ENCODE assay signal across 8 mouse cellular contexts in genomic region chr10:60350805-60351167, GRCm38 (mm10). TPM values are rescaled to one million over a fixed set of nuclear protein-coding genes. Genes with fewer than 3 reads are reported as not detected.
DNase-seq lines count a peak whose midpoint lies in the region; ATAC-seq lines count a peak whose summit lies in the region.

No protein-coding gene starts in this region.

- no peaks in the 10 kb centered on the region for H3K9me3 ChIP-seq in embryonic facial prominence, embryonic 15.5 days (replicated peaks)
- no peaks in the 10 kb centered on the region for H3K9me3 ChIP-seq in heart, embryonic 13.5 days
- H3K9me3 ChIP-seq in lung, embryonic 16.5 days (ENCODE audit: control insufficient read depth, low read length): no peaks in the 10 kb centered on the region

- H3K4me1 ChIP-seq in embryonic facial prominence, embryonic 15.5 days: peaks cover 68% of the 10 kb centered on the region
- peaks cover 67% of the 10 kb centered on the region for H3K4me1 ChIP-seq in heart, embryonic 13.5 days
- peaks cover 53% of the 10 kb centered on the region for H3K4me1 ChIP-seq in lung, embryonic 16.5 days (replicated peaks; ENCODE audit: control insufficient read depth, insufficient read depth, low read length)

- peak overlapping the region; percentile 31 for H3K4me3 ChIP-seq in embryonic facial prominence, embryonic 15.5 days (replicated peaks)
- peak overlapping the region; percentile 43 for H3K4me3 ChIP-seq in heart, embryonic 13.5 days
- peak overlapping the region; percentile 7; the same call in 1 of the 2 replicates for H3K4me3 ChIP-seq in lung, embryonic 16.5 days (ENCODE audit: low read length)

- peak; percentile 93 to 96 for DNase-seq in adrenal gland, adult 18-20 months (ENCODE audit: low spot score in 2 of 2)
- DNase-seq in kidney, postnatal 14 days: peak; percentile 93
- peak; percentile 76 to 80 for DNase-seq in right cerebral cortex, adult 2 months (ENCODE audit: low spot score in 2 of 2)
- peak; percentile 91 for DNase-seq in urinary bladder, postnatal 10 days (ENCODE audit: low spot score)

- no peaks in the 10 kb centered on the region for H3K36me3 ChIP-seq in embryonic facial prominence, embryonic 15.5 days
- H3K36me3 ChIP-seq in heart, embryonic 13.5 days: no peaks in the 10 kb centered on the region
- H3K36me3 ChIP-seq in lung, embryonic 16.5 days (ENCODE audit: control insufficient read depth, insufficient read depth, low read length): no peaks in the 10 kb centered on the region

- H3K27me3 ChIP-seq in embryonic facial prominence, embryonic 15.5 days: peaks cover 4% of the 10 kb centered on the region; the same call in 1 of the 2 replicates
- peaks cover 3% of the 10 kb centered on the region; the same call in 1 of the 2 replicates for H3K27me3 ChIP-seq in heart, embryonic 13.5 days (replicated peaks)
- no peaks in the 10 kb centered on the region for H3K27me3 ChIP-seq in lung, embryonic 16.5 days (ENCODE audit: control insufficient read depth, insufficient read depth, low read depth, low read length)

- WGBS in embryonic facial prominence, embryonic 15.5 days: 28% methylated on average over 3 of the region's 3 CpGs
- 21% methylated on average over 3 of the region's 3 CpGs for WGBS in heart, embryonic 13.5 days
- 12% methylated on average over 3 of the region's 3 CpGs for WGBS in lung, embryonic 16.5 days

- peak overlapping the region; percentile 65 for H3K27ac ChIP-seq in embryonic facial prominence, embryonic 15.5 days (replicated peaks)
- peak overlapping the region; percentile 86 for H3K27ac ChIP-seq in heart, embryonic 13.5 days (replicated peaks)
- H3K27ac ChIP-seq in lung, embryonic 16.5 days (ENCODE audit: low read length): peak overlapping the region; percentile 96

- peak overlapping the region; percentile 34 for H3K4me2 ChIP-seq in embryonic facial prominence, embryonic 15.5 days (replicated peaks)
- peak overlapping the region; percentile 56 for H3K4me2 ChIP-seq in heart, embryonic 13.5 days
- peak overlapping the region; percentile 33 for H3K4me2 ChIP-seq in lung, embryonic 16.5 days (ENCODE audit: low read depth, low read length)

- peak; percentile 62 for ATAC-seq in CD4-positive, CD25-positive, alpha-beta regulatory T cell, adult 4 months
- no peak for ATAC-seq in embryonic facial prominence, embryonic 15.5 days (ENCODE audit: insufficient number of reproducible peaks, low FRiP score, low TSS enrichment, low read depth)
- ATAC-seq in heart, embryonic 13.5 days (ENCODE audit: extremely low read depth, insufficient number of reproducible peaks, low FRiP score, low TSS enrichment): no peak; the same call in 1 of the 2 replicates
- peak; percentile 61 for ATAC-seq in lung, embryonic 16.5 days (ENCODE audit: low read depth)

- H3K9ac ChIP-seq in embryonic facial prominence, embryonic 15.5 days: no peak overlapping the region
- no peak overlapping the region; the same call in 1 of the 2 replicates for H3K9ac ChIP-seq in heart, embryonic 13.5 days
- no peak overlapping the region; the same call in 1 of the 2 replicates for H3K9ac ChIP-seq in lung, embryonic 16.5 days (ENCODE audit: low read length)

RNA-seq across cellular contexts. Expression of gene Vsir, which starts 4.1 kb away (rescaled TPM):
- polyA plus RNA-seq in CD4-positive, CD25-positive, alpha-beta regulatory T cell, adult 4 months (2017; shearing (Covaris generic)): 100 to 1,000 TPM; 171 to 206 TPM
- 10 to 100 TPM; 12.2 to 25.5 TPM for total RNA-seq in adrenal gland, adult 18-20 months (2021)
- 3.5 and 5.5 TPM in 2 replicates for polyA plus RNA-seq in embryonic facial prominence, embryonic 15.5 days (2015; fragmentation: Nextera tagmentation; extraction: Ambion mirVana)
- polyA plus RNA-seq in heart, embryonic 13.5 days (2015; fragmentation: Nextera tagmentation; extraction: Ambion mirVana): 2.4 and 3.2 TPM in 2 replicates
- polyA plus RNA-seq in lung, embryonic 16.5 days (2015; fragmentation: Nextera tagmentation; extraction: Ambion mirVana): 5.8 and 8.9 TPM in 2 replicates

RNA-seq across cellular contexts. Expression of gene Gm17455, which starts 48.7 kb away (rescaled TPM):
- polyA plus RNA-seq in CD4-positive, CD25-positive, alpha-beta regulatory T cell, adult 4 months (2017; shearing (Covaris generic)): 1 to 10 TPM; 1.5 to 3.7 TPM
- total RNA-seq in adrenal gland, adult 18-20 months (2021): not detected
- 1.3 and 2.3 TPM in 2 replicates for polyA plus RNA-seq in embryonic facial prominence, embryonic 15.5 days (2015; fragmentation: Nextera tagmentation; extraction: Ambion mirVana)
- 0.62 TPM in 1 of 2 replicates, not detected in the other for polyA plus RNA-seq in heart, embryonic 13.5 days (2015; fragmentation: Nextera tagmentation; extraction: Ambion mirVana)
- 2.5 and 3.1 TPM in 2 replicates for polyA plus RNA-seq in lung, embryonic 16.5 days (2015; fragmentation: Nextera tagmentation; extraction: Ambion mirVana)

Comparison
In these comparisons a context has a peak if more than half of its experiments do, and no peak if none do; other contexts are left out.
1. ATAC-seq: peak in CD4-positive, CD25-positive, alpha-beta regulatory T cell, adult 4 months (single experiment) and lung, embryonic 16.5 days (single experiment); none in embryonic facial prominence, embryonic 15.5 days (single experiment) and heart, embryonic 13.5 days (single experiment).
2. RNA of gene Vsir, which starts 4.1 kb away (polyA plus RNA-seq): 171 to 206 TPM in CD4-positive, CD25-positive, alpha-beta regulatory T cell, adult 4 months; 5.8 to 8.9 TPM in lung, embryonic 16.5 days, 3.5 to 5.5 TPM in embryonic facial prominence, embryonic 15.5 days and 2.4 to 3.2 TPM in heart, embryonic 13.5 days; every median in the first group is over 10 times any median in the second.
3. Peak in every context shown above with its lines, with median percentiles within 50 percentile points of each other: DNase-seq, H3K27ac ChIP-seq, H3K4me2 ChIP-seq and H3K4me3 ChIP-seq.